Mouse (Mus musculus): ENCODE measurements around the gene Syngr3. TPM values are rescaled to one million over a fixed set of nuclear protein-coding genes. Genes with fewer than 3 reads are reported as not detected.
A peak's percentile ranks its signal among the peaks of the same experiment; 100 is the strongest.
"Not testable (repeated sequence)": the region's sequence is repeated elsewhere in the genome, so short reads cannot be mapped to it uniquely, and the experiment has no call there.

Gene Syngr3
- total RNA-seq, 1 experiment from 2014 or later: not detected

- not testable (repeated sequence) for ATAC-seq (replicated peaks; ENCODE audit: low read depth, poor library complexity, severe bottlenecking)
Measured at GRCm38 (mm10) chr17:24721383-24721955, 31.7 kb upstream of the Syngr3 start.

GRCm38 (mm10) chr17:24720616-24721015 lies 30.9 kb upstream of the Syngr3 start:
- not testable (repeated sequence) for ATAC-seq (replicated peaks; ENCODE audit: low read depth, poor library complexity, severe bottlenecking)

GRCm38 (mm10) chr17:24719494-24720222 lies 29.9 kb upstream of the Syngr3 start:
- ATAC-seq (replicated peaks; ENCODE audit: low read depth, poor library complexity, severe bottlenecking): peak; percentile 86

- not testable (repeated sequence) for ATAC-seq (replicated peaks; ENCODE audit: low read depth, poor library complexity, severe bottlenecking)
Measured at GRCm38 (mm10) chr17:24718938-24719337, 29.2 kb upstream of the Syngr3 start.

- no peak for ATAC-seq (replicated peaks; ENCODE audit: low read depth, poor library complexity, severe bottlenecking)
Measured at GRCm38 (mm10) chr17:24717943-24718342, 28.2 kb upstream of the Syngr3 start, which contains the start of the genes Rnf151 and Rps2. Gene Rnf151, minus strand, starts transcription at chr17:24718063. Gene Rps2, plus strand, starts transcription at chr17:24718116.

- no peak for ATAC-seq (replicated peaks; ENCODE audit: low read depth, poor library complexity, severe bottlenecking)
Measured at GRCm38 (mm10) chr17:24716166-24716682, 26.5 kb upstream of the Syngr3 start.

GRCm38 (mm10) chr17:24715556-24715955 lies 25.8 kb upstream of the Syngr3 start:
- ATAC-seq (replicated peaks; ENCODE audit: low read depth, poor library complexity, severe bottlenecking): no peak

- peak; percentile 48 for ATAC-seq (replicated peaks; ENCODE audit: low read depth, poor library complexity, severe bottlenecking)
Measured at GRCm38 (mm10) chr17:24708646-24709045, 18.9 kb upstream of the Syngr3 start.

- peak; percentile 28 for ATAC-seq (replicated peaks; ENCODE audit: low read depth, poor library complexity, severe bottlenecking)
Measured at GRCm38 (mm10) chr17:24707801-24708425, 18.2 kb upstream of the Syngr3 start.

GRCm38 (mm10) chr17:24706982-24707800 lies 17.4 kb upstream of the Syngr3 start, which contains the start of gene Tbl3:
Gene Tbl3, minus strand, starts transcription at chr17:24707660.
- ATAC-seq (replicated peaks; ENCODE audit: low read depth, poor library complexity, severe bottlenecking): peak; percentile 91

GRCm38 (mm10) chr17:24705821-24706220 lies 16.1 kb upstream of the Syngr3 start:
- ATAC-seq (replicated peaks; ENCODE audit: low read depth, poor library complexity, severe bottlenecking): no peak

GRCm38 (mm10) chr17:24701251-24701650 lies 11.5 kb upstream of the Syngr3 start:
- no peak for ATAC-seq (replicated peaks; ENCODE audit: low read depth, poor library complexity, severe bottlenecking)

- ATAC-seq (replicated peaks; ENCODE audit: low read depth, poor library complexity, severe bottlenecking): no peak
Measured at GRCm38 (mm10) chr17:24699473-24699872, 9.7 kb upstream of the Syngr3 start.

- ATAC-seq (replicated peaks; ENCODE audit: low read depth, poor library complexity, severe bottlenecking): no peak
Measured at GRCm38 (mm10) chr17:24698715-24699114, 9.0 kb upstream of the Syngr3 start.

GRCm38 (mm10) chr17:24697985-24698384 lies 8.2 kb upstream of the Syngr3 start:
- ATAC-seq (replicated peaks; ENCODE audit: low read depth, poor library complexity, severe bottlenecking): no peak

- ATAC-seq (replicated peaks; ENCODE audit: low read depth, poor library complexity, severe bottlenecking): peak; percentile 71
Measured at GRCm38 (mm10) chr17:24696011-24696697, 6.4 kb upstream of the Syngr3 start, which contains the start of the genes Gfer and Noxo1. Gene Gfer, minus strand, starts transcription at chr17:24696156. Gene Noxo1, plus strand, starts transcription at chr17:24696234.

GRCm38 (mm10) chr17:24695326-24696010 lies 5.7 kb upstream of the Syngr3 start:
- ATAC-seq (replicated peaks; ENCODE audit: low read depth, poor library complexity, severe bottlenecking): no peak

- ATAC-seq (replicated peaks; ENCODE audit: low read depth, poor library complexity, severe bottlenecking): no peak
Measured at GRCm38 (mm10) chr17:24692385-24692784, 2.6 kb upstream of the Syngr3 start.

GRCm38 (mm10) chr17:24687599-24687998 lies 2.2 kb downstream of the Syngr3 start:
- no peak for ATAC-seq (replicated peaks; ENCODE audit: low read depth, poor library complexity, severe bottlenecking)
